ENCODE assay signal across 27 mouse cellular contexts in the genomic region with DNA sequence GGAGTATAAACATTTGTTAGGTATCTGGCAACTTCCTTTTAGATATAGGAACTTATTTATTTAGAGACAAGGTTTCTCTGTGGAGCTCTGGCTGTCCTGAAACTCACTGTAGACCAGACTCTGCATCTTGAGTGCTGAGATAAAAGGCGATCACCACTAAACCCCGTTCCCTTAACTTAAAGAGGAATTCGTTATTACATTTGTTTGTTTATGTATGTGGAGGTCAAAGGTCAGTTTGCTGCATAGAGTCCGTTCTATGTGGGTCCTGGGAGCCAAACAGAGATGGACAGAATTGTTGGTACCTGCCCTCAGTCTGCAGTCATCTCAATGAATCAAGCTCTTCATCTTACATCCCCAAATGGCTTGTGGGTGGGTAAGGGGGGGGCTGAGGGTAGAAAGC. TPM values are rescaled to one million over a fixed set of nuclear protein-coding genes. Genes with fewer than 3 reads are reported as not detected.
DNase-seq lines count a peak whose midpoint lies in the region; ATAC-seq and TF ChIP-seq lines count a peak whose summit lies in the region.
"Had no signal": no experiment of that assay in that cellular context is flagged by ENCODE, and none has a peak within 500 bp of the region (broad histone marks: within the 10 kb centered on the region; RNA-seq: fewer than 3 reads in every experiment).

No protein-coding gene starts in this region.

- H3K36me3 ChIP-seq in forebrain, embryonic 15.5 days, result peaks cover 48% of the 10 kb centered on the region
- H3K36me3 ChIP-seq in forebrain, embryonic 12.5 days (replicated peaks), result peaks cover 48% of the 10 kb centered on the region
- peaks cover 0 to 19% of the 10 kb centered on the region in 2 experiments; a peak in 2 of 4 replicates for H3K36me3 ChIP-seq in MEL (ENCODE audit: control insufficient read depth in 1 of 2, insufficient read depth in 2 of 2, low read length in 2 of 2)

- no peaks in the 10 kb centered on the region for H3K27me3 ChIP-seq in forebrain, embryonic 15.5 days
- no peaks in the 10 kb centered on the region for H3K27me3 ChIP-seq in forebrain, embryonic 12.5 days
- no peaks in the 10 kb centered on the region for H3K27me3 ChIP-seq in MEL (ENCODE audit: control insufficient read depth in 1 of 2, insufficient read depth in 2 of 2, low read length in 2 of 2)
- H3K27me3 ChIP-seq: CH12.LX; heart, embryonic 13.5 days; hindbrain, embryonic 13.5 days had no signal

- no peak for DNase-seq in layer of hippocampus, adult 2 months (ENCODE audit: low spot score in 2 of 2)
- no peak for DNase-seq in layer of hippocampus, adult 9-10 months (ENCODE audit: low spot score)
- no peak for DNase-seq in MEL (ENCODE audit: low read depth, low spot score)
- peak; percentile 45 for DNase-seq in brain, adult 2 months (ENCODE audit: low read depth, low spot score)
- DNase-seq in cerebellum, postnatal 10 days, result no peak
- DNase-seq in frontal cortex, postnatal 36 days (ENCODE audit: low spot score in 2 of 2), result no peak
- DNase-seq: adrenal gland, postnatal 10 days; adrenal gland, postnatal 36 days; B cell, adult 2 months; cerebellum, adult 11 months; cerebellum, adult 9-11 months; cerebellum, postnatal 36 days; gastrocnemius, postnatal 10 days; gastrocnemius, postnatal 36 days; heart, adult 2 months; heart, postnatal 14 days; heart, postnatal 4 days had no signal

- TF ChIP-seq RAD21 in MEL (IDR thresholded peaks at IDR 0.05; ENCODE audit: low read depth, low read length), result no peak

- no peak for TF ChIP-seq CTCF in layer of hippocampus, adult 2 months (conservative IDR thresholded peaks at IDR 0.05)
- no peak for TF ChIP-seq CTCF in MEL (IDR thresholded peaks at IDR 0.05 in 2 of 3, conservative IDR thresholded peaks at IDR 0.05 in 1 of 3; ENCODE audit: control insufficient read depth in 1 of 3, insufficient read depth in 1 of 3, low read depth in 2 of 3, low read length in 3 of 3, poor library complexity in 1 of 3, severe bottlenecking in 1 of 3)

- 68% methylated on average over 4 of the region's 4 CpGs for WGBS in forebrain, embryonic 15.5 days
- 75% methylated on average over 4 of the region's 4 CpGs for WGBS in forebrain, embryonic 12.5 days

- TF ChIP-seq POLR2A in MEL (IDR thresholded peaks at IDR 0.05; ENCODE audit: control insufficient read depth in 1 of 2, insufficient read depth in 1 of 2, low read depth in 1 of 2, low read length in 2 of 2, poor library complexity in 1 of 2), result peak in 1 of 2 experiments; percentile 20; a peak in 1 of 4 replicates

- H3K4me2 ChIP-seq in forebrain, embryonic 15.5 days (replicated peaks), result no peak overlapping the region
- H3K4me2 ChIP-seq in forebrain, embryonic 12.5 days, result no peak overlapping the region
- H3K4me2 ChIP-seq: heart, embryonic 13.5 days; hindbrain, embryonic 13.5 days had no signal

- H3K79me2 ChIP-seq in MEL (ENCODE audit: control insufficient read depth, insufficient read depth, low read length, poor library complexity), result no peaks in the 10 kb centered on the region

- 0 out of 2 replicates have a peak overlapping the region, but pooled peaks have one; percentile 4 for H3K27ac ChIP-seq in forebrain, embryonic 15.5 days (replicated peaks)
- H3K27ac ChIP-seq in forebrain, embryonic 12.5 days, result no peak overlapping the region
- H3K27ac ChIP-seq in layer of hippocampus, adult 2 months, result peak overlapping the region; percentile 74
- no peak overlapping the region for H3K27ac ChIP-seq in MEL (ENCODE audit: control insufficient read depth, low read depth, low read length)
- H3K27ac ChIP-seq: heart, adult 2 months; heart, embryonic 10.5 days; heart, embryonic 13.5 days had no signal

- TF ChIP-seq EP300 in MEL (IDR thresholded peaks at IDR 0.05; ENCODE audit: low read depth in 1 of 2, low read length in 2 of 2), result no peak

- H3K4me1 ChIP-seq in forebrain, embryonic 15.5 days, result peaks cover 13% of the 10 kb centered on the region
- H3K4me1 ChIP-seq in forebrain, embryonic 12.5 days, result no peaks in the 10 kb centered on the region
- H3K4me1 ChIP-seq in MEL (ENCODE audit: control insufficient read depth in 1 of 2, insufficient read depth in 2 of 2, low read length in 2 of 2), result no peaks in the 10 kb centered on the region
- H3K4me1 ChIP-seq: heart, embryonic 13.5 days had no signal

- H3K9ac ChIP-seq in forebrain, embryonic 15.5 days (replicated peaks), result no peak overlapping the region
- H3K9ac ChIP-seq in forebrain, embryonic 12.5 days, result no peak overlapping the region
- H3K9ac ChIP-seq in MEL (ENCODE audit: control insufficient read depth, low read depth, low read length, poor library complexity, severe bottlenecking), result no peak overlapping the region
- H3K9ac ChIP-seq: forebrain, postnatal 0 days; heart, embryonic 13.5 days had no signal

- H3K4me3 ChIP-seq in forebrain, embryonic 15.5 days, result no peak overlapping the region
- no peak overlapping the region for H3K4me3 ChIP-seq in forebrain, embryonic 12.5 days (replicated peaks)
- H3K4me3 ChIP-seq in layer of hippocampus, adult 2 months, result no peak overlapping the region
- H3K4me3 ChIP-seq in MEL (ENCODE audit: control insufficient read depth in 1 of 2, insufficient read depth in 1 of 2, low read depth in 2 of 2, low read length in 2 of 2), result no peak overlapping the region
- H3K4me3 ChIP-seq: heart, adult 2 months; heart, embryonic 10.5 days; heart, embryonic 13.5 days; hindbrain, embryonic 13.5 days had no signal

- no peak for ATAC-seq in forebrain, embryonic 15.5 days (replicated peaks)
- no peak for ATAC-seq in forebrain, embryonic 12.5 days (ENCODE audit: low FRiP score)
- ATAC-seq: activated CD4-positive, CD25-positive, alpha-beta regulatory T cell, adult 4 months; intestine, postnatal 0 days had no signal

- H3K9me3 ChIP-seq in forebrain, embryonic 15.5 days, result no peaks in the 10 kb centered on the region
- no peaks in the 10 kb centered on the region for H3K9me3 ChIP-seq in forebrain, embryonic 12.5 days
- H3K9me3 ChIP-seq in MEL (replicated peaks; ENCODE audit: insufficient read depth, low read length), result no peaks in the 10 kb centered on the region
- H3K9me3 ChIP-seq: G1E; heart, embryonic 10.5 days; heart, embryonic 13.5 days; hindbrain, embryonic 13.5 days had no signal

TF ChIP-seq in MEL, 35 proteins besides CTCF, POLR2A, EP300 and RAD21:
- TF ChIP-seq USF2 (IDR thresholded peaks at IDR 0.05; ENCODE audit: borderline replicate concordance in 1 of 2, insufficient read depth in 1 of 2, low read depth in 1 of 2, low read length in 2 of 2) (no peak), MXI1 (IDR thresholded peaks at IDR 0.05; ENCODE audit: low read depth, low read length) (no peak), POLR2AphosphoS2 (IDR thresholded peaks at IDR 0.05; ENCODE audit: low read length) (peak; percentile 80; the same call in 1 of the 2 replicates)

RNA-seq across cellular contexts. Expression of a gene that starts 19.7 kb away (rescaled TPM):
- polyA plus RNA-seq in forebrain, embryonic 15.5 days (2015; fragmentation: Nextera tagmentation; extraction: Ambion mirVana), result 374 and 380 TPM in 2 replicates
- 241 and 254 TPM in 2 replicates for polyA plus RNA-seq in forebrain, embryonic 12.5 days (2016; fragmentation: Nextera tagmentation; extraction: Ambion mirVana)
- total RNA-seq in layer of hippocampus, adult 2 months (2021), result 100 to 1,000 TPM; 179 to 184 TPM
- 140 TPM in 2 replicates for total RNA-seq in MEL (2012; rRNA removed)
- 100 to 1,000 TPM; 193 to 530 TPM for polyA plus RNA-seq in MEL (2012; ENCODE audit: insufficient read depth in 1 of 2, insufficient read length in 2 of 2, low read depth in 1 of 2, low replicate concordance in 2 of 2, missing spikeins in 1 of 2)

RNA-seq across cellular contexts. Expression of a gene that starts 20.8 kb away (rescaled TPM):
- 28.9 and 30.5 TPM in 2 replicates for polyA plus RNA-seq in forebrain, embryonic 15.5 days (2015; fragmentation: Nextera tagmentation; extraction: Ambion mirVana)
- 38.7 and 44.1 TPM in 2 replicates for polyA plus RNA-seq in forebrain, embryonic 12.5 days (2016; fragmentation: Nextera tagmentation; extraction: Ambion mirVana)
- 10 to 100 TPM; 20.3 to 23.2 TPM for total RNA-seq in layer of hippocampus, adult 2 months (2021)
- total RNA-seq in MEL (2012; rRNA removed), result 11.4 and 13.7 TPM in 2 replicates
- polyA plus RNA-seq in MEL (2012; ENCODE audit: insufficient read depth in 1 of 2, insufficient read length in 2 of 2, low read depth in 1 of 2, low replicate concordance in 2 of 2, missing spikeins in 1 of 2), result 10 to 100 TPM in 1 of 2 experiments, not detected in 1; 42.5 TPM

RNA-seq across cellular contexts. Expression of a gene that starts 25.8 kb away (rescaled TPM):
- 2.5 and 2.6 TPM in 2 replicates for polyA plus RNA-seq in forebrain, embryonic 15.5 days (2015; fragmentation: Nextera tagmentation; extraction: Ambion mirVana)
- polyA plus RNA-seq in forebrain, embryonic 12.5 days (2016; fragmentation: Nextera tagmentation; extraction: Ambion mirVana), result 1.4 and 1.8 TPM in 2 replicates
- 1 to 10 TPM; 1.0 to 1.3 TPM for total RNA-seq in layer of hippocampus, adult 2 months (2021)
- total RNA-seq in MEL (2012; rRNA removed), result 0.50 and 0.78 TPM in 2 replicates
- polyA plus RNA-seq in MEL (2012; ENCODE audit: insufficient read depth in 1 of 2, insufficient read length in 2 of 2, low read depth in 1 of 2, low replicate concordance in 2 of 2, missing spikeins in 1 of 2), result under 1 TPM in 1 of 2 experiments, not detected in 1; 0.95 TPM
- total RNA-seq: G1E had no signal
- polyA plus RNA-seq: activated CD4-positive, CD25-positive, alpha-beta regulatory T cell, adult 4 months; G1E had no signal

RNA-seq across cellular contexts. Expression of a gene that starts 35.0 kb away (rescaled TPM):
- polyA plus RNA-seq in forebrain, embryonic 15.5 days (2015; fragmentation: Nextera tagmentation; extraction: Ambion mirVana), result 8.7 and 9.3 TPM in 2 replicates
- polyA plus RNA-seq in forebrain, embryonic 12.5 days (2016; fragmentation: Nextera tagmentation; extraction: Ambion mirVana), result 8.8 and 9.3 TPM in 2 replicates
- 10 to 100 TPM; 30.2 to 30.5 TPM for total RNA-seq in layer of hippocampus, adult 2 months (2021)
- total RNA-seq in MEL (2012; rRNA removed), result 4.7 and 5.5 TPM in 2 replicates
- polyA plus RNA-seq in MEL (2012; ENCODE audit: insufficient read depth in 1 of 2, insufficient read length in 2 of 2, low read depth in 1 of 2, low replicate concordance in 2 of 2, missing spikeins in 1 of 2), result 10 to 100 TPM in 1 of 2 experiments, not detected in 1; 45.9 TPM
- total RNA-seq: G1E had no signal

RNA-seq across cellular contexts. Expression of a gene that starts 37.4 kb away (rescaled TPM):
- 351 and 362 TPM in 2 replicates for polyA plus RNA-seq in forebrain, embryonic 15.5 days (2015; fragmentation: Nextera tagmentation; extraction: Ambion mirVana)
- polyA plus RNA-seq in forebrain, embryonic 12.5 days (2016; fragmentation: Nextera tagmentation; extraction: Ambion mirVana), result 226 TPM in 2 replicates
- total RNA-seq in layer of hippocampus, adult 2 months (2021), result 100 to 1,000 TPM; 171 to 178 TPM
- 270 and 302 TPM in 2 replicates for total RNA-seq in MEL (2012; rRNA removed)
- polyA plus RNA-seq in MEL (2012; ENCODE audit: insufficient read depth in 1 of 2, insufficient read length in 2 of 2, low read depth in 1 of 2, low replicate concordance in 2 of 2, missing spikeins in 1 of 2), result 100 to 1,000 TPM; 251 to 297 TPM

Comparison
In these comparisons a context has a peak if more than half of its experiments do, and no peak if none do; other contexts are left out.
1. H3K27ac ChIP-seq: peak in forebrain, embryonic 15.5 days (single experiment) and layer of hippocampus, adult 2 months (single experiment); none in forebrain, embryonic 12.5 days (single experiment) and MEL (single experiment).